Mouse (Mus musculus) intestine, embryonic 14.5 days (tissue): ENCODE data around the gene Foxn3. TPM values are rescaled to one million over a fixed set of nuclear protein-coding genes. Genes with fewer than 3 reads are reported as not detected.
"Not testable (repeated sequence)": the region's sequence is repeated elsewhere in the genome, so short reads cannot be mapped to it uniquely, and the experiment has no call there.

Source experiments
- ATAC-seq: fragments of 200-750 bp; cut with Nextera tagmentation; replicated peaks from 2 replicates; pipeline ENCODE4 v1.8.0; 2017; ENCODE audit warnings: low read depth, moderate number of reproducible peaks, moderate TSS enrichment, moderate library complexity; ENCODE audit not compliant: low FRiP score, low TSS enrichment
- DNase-seq: peaks from one replicate; pipeline ENCODE4 v3.0.0-alpha.2; 2018; ENCODE audit warnings: low spot score
- H3K27ac ChIP-seq: fragments of 300-500 bp; sonication (generic); 2 replicates; pipeline ENCODE4 v1.5.1; 2014; ENCODE audit warnings: low read depth, mild to moderate bottlenecking, control low read depth
- H3K27me3 ChIP-seq: fragments of 300-500 bp; sonication (generic); replicated peaks from 2 replicates; pipeline ENCODE4 v1.6.1; 2014; ENCODE audit warnings: low read length, control low read depth; ENCODE audit not compliant: control insufficient read depth, insufficient read depth
- H3K36me3 ChIP-seq: fragments of 300-500 bp; sonication (generic); 2 replicates; pipeline ENCODE4 v1.6.1; 2014; ENCODE audit warnings: low read length, control low read depth; ENCODE audit not compliant: control insufficient read depth, insufficient read depth
- H3K4me1 ChIP-seq: fragments of 300-500 bp; sonication (generic); replicated peaks from 2 replicates; pipeline ENCODE4 v1.6.1; 2014; ENCODE audit warnings: low read length, control low read depth, mixed read lengths; ENCODE audit not compliant: control insufficient read depth, insufficient read depth
- H3K4me2 ChIP-seq: fragments of 300-500 bp; sonication (generic); 2 replicates; pipeline ENCODE4 v1.6.1; 2014; ENCODE audit warnings: low read length
- H3K4me3 ChIP-seq: fragments of 300-500 bp; sonication (generic); 2 replicates; pipeline ENCODE4 v1.5.1; 2014; ENCODE audit warnings: low read depth, low read length, control low read depth, mixed read lengths
- H3K9ac ChIP-seq: fragments of 300-500 bp; sonication (generic); 2 replicates; pipeline ENCODE4 v1.6.1; 2014; ENCODE audit warnings: mild to moderate bottlenecking, low read length
- H3K9me3 ChIP-seq: fragments of 300-500 bp; sonication (generic); 2 replicates; pipeline ENCODE4 v1.6.1; 2016; ENCODE audit warnings: low read length, control low read depth; ENCODE audit not compliant: control insufficient read depth
- WGBS: fragments of 180-500 bp; shearing (Covaris S2); extraction: QIAGEN DNeasy Blood & Tissue Kit; methylation state at CpG from one replicate; pipeline ENCODE4 v1.1.7; 2014; 5-methylcytosine and 5-hydroxymethylcytosine counted together
- polyA plus RNA-seq: library from polyadenylated mRNA; unstranded; fragments of >200 nt; fragmentation: Nextera tagmentation; extraction: Ambion mirVana; gene quantifications from 2 replicates; pipeline ENCODE4 v1.2.1, GENCODE M21; 2014

The Foxn3 gene
- polyA plus RNA-seq, 1 experiment from 2014 or later = 74.3 TPM

DNA sequence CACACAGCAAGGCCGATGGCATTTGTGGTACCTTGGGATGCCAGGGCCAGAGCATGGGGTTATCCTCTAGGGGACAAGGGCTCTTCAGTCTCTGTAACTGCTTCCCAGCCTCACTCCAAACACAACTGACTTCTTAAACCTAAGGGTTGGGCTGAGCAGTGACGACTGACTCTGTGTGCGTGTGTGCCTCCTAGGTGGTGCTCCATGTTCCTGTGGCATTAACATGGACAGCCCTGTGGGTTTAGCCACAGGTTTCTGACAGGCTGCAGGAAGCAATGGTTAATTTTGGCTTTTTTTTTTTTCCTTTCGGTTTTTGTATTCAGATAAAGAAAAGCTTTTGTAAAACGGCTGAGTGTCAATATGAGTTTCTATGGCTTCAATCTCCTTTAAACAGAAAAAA, 367.7 kb downstream of the Foxn3 start:
- H3K9ac ChIP-seq = no peak overlapping the region
- no peak for ATAC-seq
- H3K27ac ChIP-seq = no peak overlapping the region
- no peaks in the 10 kb centered on the region for H3K4me1 ChIP-seq
- no peak overlapping the region for H3K4me3 ChIP-seq
- 91% methylated on average over 5 of the region's 5 CpGs for WGBS
- DNase-seq = no peak
- H3K36me3 ChIP-seq = peaks cover 11% of the 10 kb centered on the region; the same call in 1 of the 2 replicates
- no peak overlapping the region for H3K4me2 ChIP-seq
- no peaks in the 10 kb centered on the region for H3K9me3 ChIP-seq
- H3K27me3 ChIP-seq = no peaks in the 10 kb centered on the region

GRCm38 (mm10) chr12:99194120-99194519, 369.3 kb downstream of the Foxn3 start:
- WGBS = 93% methylated on average over 17 of the region's 17 CpGs
- not testable (repeated sequence) for H3K27me3 ChIP-seq, H3K4me2 ChIP-seq, H3K4me1 ChIP-seq, H3K9ac ChIP-seq, DNase-seq, H3K27ac ChIP-seq, ATAC-seq, H3K4me3 ChIP-seq, H3K9me3 ChIP-seq
- H3K36me3 ChIP-seq = peaks cover 11% of the 10 kb centered on the region; the same call in 1 of the 2 replicates

GRCm38 (mm10) chr12:99187671-99188070, 375.7 kb downstream of the Foxn3 start:
- Histone ChIP-seq H3K9ac (no peak overlapping the region), H3K4me3 (no peak overlapping the region), H3K27ac (no peak overlapping the region), H3K4me1 (no peaks in the 10 kb centered on the region), H3K36me3 (no peaks in the 10 kb centered on the region), H3K9me3 (no peaks in the 10 kb centered on the region), H3K4me2 (no peak overlapping the region), H3K27me3 (no peaks in the 10 kb centered on the region)
- ATAC-seq (no peak), DNase-seq (no peak)
- 97% methylated on average over 4 of the region's 4 CpGs for WGBS

DNA sequence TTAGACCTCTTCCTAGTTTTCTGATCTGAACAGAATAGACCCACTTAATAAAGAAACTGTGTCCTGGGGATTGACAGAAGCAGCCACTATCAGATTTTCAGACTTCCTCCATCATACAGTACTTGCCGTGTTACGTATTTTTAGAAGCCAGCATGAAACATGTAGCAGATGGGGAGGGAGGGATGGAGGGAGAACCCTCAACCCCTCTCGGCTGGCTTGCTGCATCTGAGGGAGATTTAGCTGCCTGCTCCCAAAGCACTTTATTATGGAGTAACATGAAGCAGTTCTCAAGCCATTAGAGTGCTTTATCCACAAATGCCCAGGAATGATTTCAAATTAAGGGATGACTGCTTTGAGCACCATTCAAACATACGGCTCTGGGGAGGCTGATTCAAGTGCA, 377.1 kb downstream of the Foxn3 start:
- Histone ChIP-seq H3K4me2 (no peak overlapping the region), H3K9me3 (no peaks in the 10 kb centered on the region), H3K27ac (no peak overlapping the region), H3K9ac (no peak overlapping the region), H3K36me3 (no peaks in the 10 kb centered on the region), H3K27me3 (no peaks in the 10 kb centered on the region), H3K4me3 (no peak overlapping the region), H3K4me1 (no peaks in the 10 kb centered on the region)
- ATAC-seq (no peak), DNase-seq (no peak)
- 58% methylated on average over 4 of the region's 4 CpGs for WGBS

DNA sequence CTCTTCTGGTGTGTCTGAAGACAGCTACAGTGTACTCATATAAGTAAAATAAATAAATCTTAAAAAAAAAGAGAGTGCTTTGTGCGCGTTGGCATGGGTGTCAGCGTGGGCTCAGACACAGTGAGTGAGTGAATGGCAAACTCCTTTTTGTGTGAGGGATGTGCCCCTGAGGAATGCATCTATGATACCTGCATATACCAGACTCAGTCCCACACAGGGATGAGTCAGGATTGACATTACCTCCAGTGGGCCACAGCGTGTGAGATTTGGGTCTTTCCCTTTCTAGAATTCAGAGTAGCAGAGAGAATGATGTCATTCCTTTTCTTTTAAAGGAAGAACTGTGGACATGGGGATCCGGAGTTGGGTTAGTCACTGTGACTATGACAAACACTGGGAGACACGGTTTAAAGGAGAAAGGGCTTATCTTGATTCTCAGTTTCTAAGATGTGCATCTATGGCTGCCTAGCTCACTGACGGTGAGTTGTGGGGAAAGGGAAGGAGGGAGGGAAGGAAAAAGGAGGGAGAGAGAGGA, 380.1 kb downstream of the Foxn3 start:
- no peak overlapping the region for H3K4me2 ChIP-seq
- H3K27me3 ChIP-seq = no peaks in the 10 kb centered on the region
- H3K4me1 ChIP-seq = no peaks in the 10 kb centered on the region
- no peak overlapping the region for H3K9ac ChIP-seq
- WGBS = 78% methylated on average over 7 of the region's 7 CpGs
- DNase-seq (no peak), ATAC-seq (no peak)
- no peak overlapping the region for H3K4me3 ChIP-seq
- no peaks in the 10 kb centered on the region for H3K36me3 ChIP-seq
- no peak overlapping the region for H3K27ac ChIP-seq
- H3K9me3 ChIP-seq = no peaks in the 10 kb centered on the region

- H3K9me3 ChIP-seq = no peaks in the 10 kb centered on the region
- no peak overlapping the region for H3K4me2 ChIP-seq
- ATAC-seq (no peak), DNase-seq (no peak)
- H3K36me3 ChIP-seq = no peaks in the 10 kb centered on the region
- H3K4me1 ChIP-seq = no peaks in the 10 kb centered on the region
- H3K9ac ChIP-seq = no peak overlapping the region
- 90% methylated on average over 3 of the region's 3 CpGs for WGBS
- H3K27ac ChIP-seq = no peak overlapping the region
- H3K27me3 ChIP-seq = no peaks in the 10 kb centered on the region
- H3K4me3 ChIP-seq = no peak overlapping the region
These were observed 381.0 kb downstream of the Foxn3 start for GRCm38 (mm10) chr12:99182338-99182737.

- no peaks in the 10 kb centered on the region for H3K36me3 ChIP-seq
- H3K4me2 ChIP-seq = no peak overlapping the region
- no peaks in the 10 kb centered on the region for H3K27me3 ChIP-seq
- 71% methylated on average over 3 of the region's 3 CpGs for WGBS
- no peak for ATAC-seq
- no peak overlapping the region for H3K27ac ChIP-seq
- no peak overlapping the region for H3K4me3 ChIP-seq
- H3K4me1 ChIP-seq = no peaks in the 10 kb centered on the region
- no peak for DNase-seq
- H3K9me3 ChIP-seq = no peaks in the 10 kb centered on the region
- no peak overlapping the region for H3K9ac ChIP-seq
These were observed 383.1 kb downstream of the Foxn3 start for GRCm38 (mm10) chr12:99180234-99180824.

GRCm38 (mm10) chr12:99174979-99175621, 388.3 kb downstream of the Foxn3 start:
- Histone ChIP-seq H3K36me3 (no peaks in the 10 kb centered on the region), H3K27me3 (no peaks in the 10 kb centered on the region), H3K4me1 (no peaks in the 10 kb centered on the region), H3K9ac (no peak overlapping the region), H3K4me2 (no peak overlapping the region), H3K4me3 (no peak overlapping the region), H3K27ac (no peak overlapping the region), H3K9me3 (no peaks in the 10 kb centered on the region)
- WGBS = 73% methylated on average over 11 of the region's 11 CpGs
- DNase-seq (no peak), ATAC-seq (no peak)

DNA sequence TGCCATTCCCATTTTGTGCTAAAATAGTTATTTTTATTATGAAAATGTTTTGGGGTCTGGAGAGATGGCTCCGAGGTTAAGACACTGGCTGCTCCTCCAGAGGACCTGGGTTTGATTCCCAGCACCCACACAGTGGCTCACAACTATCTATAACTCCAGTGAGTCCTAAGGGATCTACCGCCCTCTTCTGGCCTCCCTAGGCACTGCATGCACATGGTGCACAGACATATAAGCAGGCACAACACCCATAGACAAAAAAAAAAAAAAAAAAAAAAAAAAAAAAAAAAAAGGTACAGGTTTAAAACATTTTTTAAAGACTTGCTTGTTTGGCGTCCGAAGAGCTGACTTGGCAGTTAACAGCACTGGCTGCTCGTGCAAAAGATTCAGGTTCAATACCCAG, 391.2 kb downstream of the Foxn3 start:
- H3K27me3 ChIP-seq = no peaks in the 10 kb centered on the region
- H3K9ac ChIP-seq = no peak overlapping the region
- ATAC-seq (no peak), DNase-seq (no peak)
- no peak overlapping the region for H3K27ac ChIP-seq
- WGBS = 84% methylated on average over 5 of the region's 5 CpGs
- no peaks in the 10 kb centered on the region for H3K4me1 ChIP-seq
- H3K4me3 ChIP-seq = no peak overlapping the region
- no peaks in the 10 kb centered on the region for H3K9me3 ChIP-seq
- no peaks in the 10 kb centered on the region for H3K36me3 ChIP-seq
- no peak overlapping the region for H3K4me2 ChIP-seq
